Mouse (Mus musculus) CH12.LX (cell line): ENCODE data around the gene Fam161b. TPM values are rescaled to one million over a fixed set of nuclear protein-coding genes. Genes with fewer than 3 reads are reported as not detected.

Experiments used
- DNase-seq: peaks from one replicate; pipeline ENCODE4 v3.0.0-alpha.2; 2013; ENCODE audit errors: extremely low read depth
- H3K27ac ChIP-seq: 2 replicates; pipeline ENCODE4 v1.5.1; 2012; ENCODE audit warnings: low read depth, mild to moderate bottlenecking, control low read depth, moderate library complexity; ENCODE audit not compliant: insufficient read depth
- H3K27me3 ChIP-seq: replicated peaks from 2 replicates; pipeline ENCODE3; 2012; ENCODE audit warnings: inconsistent platforms
- H3K36me3 ChIP-seq, 2 experiments: replicated peaks in 1 of 2; 2 replicates each; pipeline versions ENCODE3 to v1.6.1; 2012; ENCODE audit warnings: inconsistent platforms in 1 of 2, low read length in 1 of 2, mild to moderate bottlenecking in 1 of 2, mixed read lengths in 1 of 2, moderate library complexity in 1 of 2; ENCODE audit not compliant: control insufficient read depth in 1 of 2, insufficient read depth in 1 of 2
- H3K4me1 ChIP-seq, 2 experiments: 2 replicates each; pipeline ENCODE4 v1.6.1; 2012; ENCODE audit warnings: inconsistent platforms in 1 of 2, moderate library complexity in 1 of 2; ENCODE audit not compliant: insufficient read depth in 2 of 2, control insufficient read depth in 1 of 2
- H3K4me2 ChIP-seq: 2 replicates; pipeline ENCODE4 v1.6.1; 2012; ENCODE audit warnings: low read depth, mild to moderate bottlenecking, control low read depth; ENCODE audit not compliant: poor library complexity, insufficient read depth, severe bottlenecking
- H3K4me3 ChIP-seq, 3 experiments: fragments of 150-350 bp in 1 of 3; sonication (generic) in 1 of 3; replicated peaks in 1 of 3; 2 replicates each; pipeline versions ENCODE3 to v1.5.1; 2011 to 2012; ENCODE audit warnings: low read depth in 2 of 3, low read length in 2 of 3, mild to moderate bottlenecking in 2 of 3, moderate library complexity in 2 of 3, control low read depth in 1 of 3, improper control_type of control experiment in 1 of 3, inconsistent platforms in 1 of 3, mixed read lengths in 1 of 3; ENCODE audit not compliant: poor library complexity in 1 of 3
- H3K79me2 ChIP-seq: replicated peaks from 2 replicates; pipeline ENCODE4 v1.6.1; 2012; ENCODE audit warnings: mild to moderate bottlenecking, moderate library complexity; ENCODE audit not compliant: control insufficient read depth, poor library complexity, insufficient read depth, severe bottlenecking; ENCODE audit errors: extremely low read depth
- H3K9ac ChIP-seq: 2 replicates; pipeline ENCODE4 v1.6.1; 2012; ENCODE audit warnings: low read depth, mild to moderate bottlenecking, control low read depth, moderate library complexity; ENCODE audit not compliant: insufficient read depth
- H3K9me3 ChIP-seq: replicated peaks from 2 replicates; pipeline ENCODE3; 2012; ENCODE audit warnings: low read length, inconsistent platforms, mixed read lengths
- BHLHE40 ChIP-seq: IDR thresholded peaks from 2 replicates; pipeline ENCODE4 v1.6.1; 2011; ENCODE audit warnings: mild to moderate bottlenecking, low read depth, low read length, improper control_type of control experiment
- CHD1 ChIP-seq: IDR thresholded peaks from 2 replicates; pipeline ENCODE4 v1.6.1; 2012; ENCODE audit warnings: low read depth, low read length, improper control_type of control experiment, inconsistent platforms
- CHD2 ChIP-seq: IDR thresholded peaks from 2 replicates; pipeline ENCODE4 v1.6.1; 2011; ENCODE audit warnings: low read length, improper control_type of control experiment
- E2F4 ChIP-seq: IDR thresholded peaks from 2 replicates; pipeline ENCODE4 v1.6.1; 2011; ENCODE audit warnings: low read depth, low read length, improper control_type of control experiment; ENCODE audit not compliant: insufficient replicate concordance
- ELF1 ChIP-seq: IDR thresholded peaks from 2 replicates; pipeline ENCODE4 v1.6.1; 2014; ENCODE audit warnings: low read depth, mild to moderate bottlenecking, inconsistent platforms, low read length, improper control_type of control experiment
- ETS1 ChIP-seq: conservative IDR thresholded peaks from 2 replicates; pipeline ENCODE4 v1.6.1; 2012; ENCODE audit warnings: low read depth, mild to moderate bottlenecking, inconsistent platforms, low read length, improper control_type of control experiment, moderate library complexity
- IRF4 ChIP-seq: IDR thresholded peaks from 2 replicates; pipeline ENCODE4 v1.6.1; 2014; ENCODE audit warnings: low read depth, mild to moderate bottlenecking, inconsistent platforms, low read length, improper control_type of control experiment
- JUN ChIP-seq: IDR thresholded peaks from 2 replicates; pipeline ENCODE4 v1.6.1; 2011; ENCODE audit warnings: low read depth, mild to moderate bottlenecking, low read length, improper control_type of control experiment, moderate library complexity; ENCODE audit not compliant: insufficient read depth
- KAT2A ChIP-seq: IDR thresholded peaks from 2 replicates; pipeline ENCODE4 v1.6.1; 2012; ENCODE audit warnings: low read length, improper control_type of control experiment, inconsistent platforms; ENCODE audit not compliant: insufficient replicate concordance
- MAFK ChIP-seq: IDR thresholded peaks from 2 replicates; pipeline ENCODE4 v1.6.1; 2011; ENCODE audit warnings: low read length, improper control_type of control experiment; ENCODE audit not compliant: insufficient replicate concordance
- MAX ChIP-seq: IDR thresholded peaks from 2 replicates; pipeline ENCODE4 v1.6.1; 2011; ENCODE audit warnings: low read length, improper control_type of control experiment
- MAZ ChIP-seq: IDR thresholded peaks from 2 replicates; pipeline ENCODE4 v1.6.1; 2012; ENCODE audit warnings: low read depth, mild to moderate bottlenecking, inconsistent platforms, low read length, improper control_type of control experiment, moderate library complexity
- MYC ChIP-seq: IDR thresholded peaks from 2 replicates; pipeline ENCODE4 v1.6.1; 2011; ENCODE audit warnings: low read depth, mild to moderate bottlenecking, improper control_type of control experiment, low read length
- NELFE ChIP-seq: IDR thresholded peaks from 2 replicates; pipeline ENCODE4 v1.6.1; 2011; ENCODE audit warnings: low read depth, low read length, improper control_type of control experiment
- RCOR1 ChIP-seq: conservative IDR thresholded peaks from 2 replicates; pipeline ENCODE4 v1.6.1; 2012; ENCODE audit warnings: low read depth, mild to moderate bottlenecking, inconsistent platforms, low read length, improper control_type of control experiment
- SIN3A ChIP-seq: IDR thresholded peaks from 2 replicates; pipeline ENCODE4 v1.6.1; 2012; ENCODE audit warnings: low read length, improper control_type of control experiment, inconsistent platforms
- SMC3 ChIP-seq: IDR thresholded peaks from 2 replicates; pipeline ENCODE4 v1.6.1; 2011; ENCODE audit warnings: low read depth, low read length, improper control_type of control experiment
- TBP ChIP-seq: conservative IDR thresholded peaks from 2 replicates; pipeline ENCODE4 v1.6.1; 2011; ENCODE audit warnings: low read depth, low read length, improper control_type of control experiment
- USF2 ChIP-seq: conservative IDR thresholded peaks from 2 replicates; pipeline ENCODE4 v1.6.1; 2011; ENCODE audit warnings: low read depth, low read length, improper control_type of control experiment
- ZKSCAN1 ChIP-seq: IDR thresholded peaks from 2 replicates; pipeline ENCODE4 v1.6.1; 2012; ENCODE audit warnings: low read depth, inconsistent platforms, low read length, improper control_type of control experiment, borderline replicate concordance
- dilution Hi-C: fragments of 300-500 bp; cut with MboI; formaldehyde crosslinking; loops from 2 replicates; pipeline ENCODE4 v1.14.3; 2020; ENCODE audit warnings: low sequenced_read_pairs; ENCODE audit not compliant: extremely low pct_unique_long_range_greater_than_20kb, extremely low pct_ligation_motif_present
- in situ Hi-C: fragments of 300-500 bp; cut with MboI; formaldehyde crosslinking; loops from 3 replicates; pipeline ENCODE4 v1.14.3; 2019; ENCODE audit warnings: low sequenced_read_pairs, low pct_ligation_motif_present, low pct_unique_long_range_greater_than_20kb, mixed read lengths
- polyA plus RNA-seq: library from polyadenylated mRNA; unstranded; fragments of >175 nt; gene quantifications from 2 replicates; pipeline ENCODE4 v1.2.1, GENCODE M21; 2012; ENCODE audit warnings: low read depth; ENCODE audit not compliant: insufficient read length
- total RNA-seq, 2 experiments: library from RNA; depleted of rRNA; stranded (reverse); fragments of 300-350 nt in 1 of 2; fragments of >200 nt in 1 of 2; gene quantifications; 2 replicates each; pipeline ENCODE4 v1.2.3; 2012 to 2014

Fam161b gene
- total and polyA plus RNA-seq, 3 experiments, result 0.80 to 0.98 (median 0.87) TPM

GRCm38 (mm10) chr12:84407259-84407658 lies 45.6 kb upstream of the Fam161b start:
- no peak for TF ChIP-seq USF2
- TF ChIP-seq ELF1, result no peak
- TF ChIP-seq MAZ, result no peak
- TF ChIP-seq SIN3A, result no peak
- TF ChIP-seq E2F4, result no peak
- TF ChIP-seq MYC, result no peak
- no peak for TF ChIP-seq KAT2A
- no peak for TF ChIP-seq MAFK
- TF ChIP-seq CHD1, result no peak
- no peak for TF ChIP-seq BHLHE40
- TF ChIP-seq ETS1, result no peak
- H3K79me2 ChIP-seq, result no peaks in the 10 kb centered on the region
- no peak overlapping the region for H3K4me3 ChIP-seq
- peaks cover 0 to 9% of the 10 kb centered on the region in 2 experiments; a peak in 2 of 4 replicates for H3K4me1 ChIP-seq
- no peaks in the 10 kb centered on the region for H3K36me3 ChIP-seq
- peaks cover 2% of the 10 kb centered on the region for H3K9me3 ChIP-seq
- no peak for DNase-seq
- no peak overlapping the region for H3K4me2 ChIP-seq
- no peak overlapping the region for H3K9ac ChIP-seq
- in situ Hi-C loops, result no loop called here
- H3K27ac ChIP-seq, result no peak overlapping the region
- dilution Hi-C loops, result no loop called here
- peaks cover 16% of the 10 kb centered on the region for H3K27me3 ChIP-seq

GRCm38 (mm10) chr12:84404541-84404940 lies 42.9 kb upstream of the Fam161b start:
- H3K9ac ChIP-seq, result no peak overlapping the region
- no peaks in the 10 kb centered on the region for H3K79me2 ChIP-seq
- H3K4me1 ChIP-seq, result peaks cover 0 to 9% of the 10 kb centered on the region in 2 experiments; a peak in 2 of 4 replicates
- H3K27me3 ChIP-seq, result peaks cover 9% of the 10 kb centered on the region
- no peak overlapping the region for H3K4me3 ChIP-seq
- DNase-seq, result no peak
- no peaks in the 10 kb centered on the region for H3K36me3 ChIP-seq
- in situ Hi-C loops (no loop called here), dilution Hi-C loops (no loop called here)
- no peak overlapping the region for H3K4me2 ChIP-seq
- H3K9me3 ChIP-seq, result peaks cover 2% of the 10 kb centered on the region
- no peak overlapping the region for H3K27ac ChIP-seq
- TF ChIP-seq SMC3 (no peak), ZKSCAN1 (no peak), MAFK (no peak), TBP (no peak), IRF4 (no peak), CHD2 (no peak), MAX (no peak), JUN (no peak), SIN3A (no peak), NELFE (no peak), RCOR1 (no peak)
- TF ChIP-seq, all 38 proteins: peak for 0
